Comparison of ENCODE assay signal across 9 mouse cellular contexts in genomic region chr10:99353541-99354292, GRCm38 (mm10).
A peak's percentile ranks its signal among the peaks of the same experiment; 100 is the strongest.
DNase-seq lines count a peak whose midpoint lies in the region; ATAC-seq and TF ChIP-seq lines count a peak whose summit lies in the region.
"Had no signal": no experiment of that assay in that cellular context is flagged by ENCODE, and none has a peak within 500 bp of the region (broad histone marks: within the 10 kb centered on the region; RNA-seq: fewer than 3 reads in every experiment).

No protein-coding gene starts in this region.

- 0 out of 2 replicates have a peak, but pooled peaks cover 4% of the 10 kb centered on the region for H3K4me1 ChIP-seq in thymus, adult 2 months (replicated peaks; ENCODE audit: control insufficient read depth, insufficient read depth, low read length)
- H3K4me1 ChIP-seq in kidney, adult 2 months (ENCODE audit: control insufficient read depth, insufficient read depth, low read length), result no peaks in the 10 kb centered on the region; the same call in 1 of the 2 replicates
- H3K4me1 ChIP-seq: megakaryocyte, embryonic 14.5 days had no signal

- no peaks in the 10 kb centered on the region for H3K36me3 ChIP-seq in thymus, adult 2 months (ENCODE audit: control insufficient read depth, insufficient read depth, low read length)
- H3K36me3 ChIP-seq in kidney, adult 2 months (ENCODE audit: control insufficient read depth, insufficient read depth, low read length), result no peaks in the 10 kb centered on the region

- ATAC-seq in monocyte, adult 5-6 weeks (replicated peaks; ENCODE audit: insufficient number of reproducible peaks, low FRiP score, low TSS enrichment, poor library complexity, severe bottlenecking), result peak; percentile 57

- intact Hi-C loops in left cerebral cortex, adult 2 months (cut with DNase I), result no loop called here

- no peaks in the 10 kb centered on the region for H3K27me3 ChIP-seq in thymus, adult 2 months (ENCODE audit: control insufficient read depth, insufficient read depth, low read length)
- no peaks in the 10 kb centered on the region for H3K27me3 ChIP-seq in kidney, adult 2 months (replicated peaks; ENCODE audit: control insufficient read depth, insufficient read depth, low read length)
- H3K27me3 ChIP-seq: megakaryocyte, embryonic 14.5 days had no signal

- no peak for TF ChIP-seq CTCF in thymus, adult 2 months (IDR thresholded peaks at IDR 0.05; ENCODE audit: borderline replicate concordance, control insufficient read depth, extremely low read depth, insufficient read depth, low read length, poor library complexity)
- no peak for TF ChIP-seq CTCF in kidney, adult 2 months (conservative IDR thresholded peaks at IDR 0.05; ENCODE audit: insufficient read depth, insufficient read length, low read depth, low read length)
- TF ChIP-seq CTCF in left cerebral cortex, adult 2 months (IDR thresholded peaks at IDR 0.05), result no peak

- peak; percentile 22 for DNase-seq in thymus, postnatal 0 days (ENCODE audit: low spot score)
- no peak for DNase-seq in thymus, adult 2 months
- DNase-seq in adrenal gland, postnatal 10 days, result peak; percentile 62
- DNase-seq in kidney, adult 2 months, result peak; percentile 84
- DNase-seq in frontal cortex, postnatal 10 days (ENCODE audit: low spot score in 2 of 2), result no peak
- no peak for DNase-seq in retina, embryonic 14.5 days (ENCODE audit: low spot score)
- no peak for DNase-seq in left cerebral cortex, adult 2 months (ENCODE audit: extremely low spot score in 1 of 2, low spot score in 2 of 2)

- WGBS in thymus, adult 2 months, result 60% methylated on average over 18 of the region's 18 CpGs
- WGBS in kidney, adult 2 months, result 26% methylated on average over 18 of the region's 18 CpGs

- no peak overlapping the region for H3K27ac ChIP-seq in thymus, adult 2 months (ENCODE audit: control insufficient read depth, insufficient read depth, low read length)
- peak overlapping the region; percentile 16; the same call in 1 of the 2 replicates for H3K27ac ChIP-seq in kidney, adult 2 months (ENCODE audit: insufficient read depth, low read depth, low read length)
- no peak overlapping the region for H3K27ac ChIP-seq in left cerebral cortex, adult 2 months

- no peak overlapping the region for H3K4me3 ChIP-seq in thymus, adult 2 months (ENCODE audit: control insufficient read depth, insufficient read depth, low read length)
- H3K4me3 ChIP-seq in kidney, adult 2 months (ENCODE audit: insufficient read depth, low read depth, low read length), result no peak overlapping the region
- no peak overlapping the region for H3K4me3 ChIP-seq in left cerebral cortex, adult 2 months
- H3K4me3 ChIP-seq: megakaryocyte, embryonic 14.5 days had no signal

- no peak for TF ChIP-seq POLR2A in thymus, adult 2 months (IDR thresholded peaks at IDR 0.05; ENCODE audit: control insufficient read depth, extremely low read depth, insufficient read depth, low read length, poor library complexity)
- no peak for TF ChIP-seq POLR2A in kidney, adult 2 months (IDR thresholded peaks at IDR 0.05; ENCODE audit: low read depth, low read length)

Comparison
In these comparisons a context has a peak if more than half of its experiments do, and no peak if none do; other contexts are left out.
1. DNase-seq: peak in thymus, postnatal 0 days (single experiment), adrenal gland, postnatal 10 days (single experiment) and kidney, adult 2 months (single experiment); none in thymus, adult 2 months (single experiment), frontal cortex, postnatal 10 days (0 of 2), retina, embryonic 14.5 days (single experiment) and left cerebral cortex, adult 2 months (0 of 2).